Mouse (Mus musculus): ENCODE data around the gene Crybg2. TPM values are rescaled to one million over a fixed set of nuclear protein-coding genes. Genes with fewer than 3 reads are reported as not detected.

The Crybg2 gene
- total and polyA plus RNA-seq, 3 experiments = 0.65 to 2.3 TPM; not detected in 1

DNA sequence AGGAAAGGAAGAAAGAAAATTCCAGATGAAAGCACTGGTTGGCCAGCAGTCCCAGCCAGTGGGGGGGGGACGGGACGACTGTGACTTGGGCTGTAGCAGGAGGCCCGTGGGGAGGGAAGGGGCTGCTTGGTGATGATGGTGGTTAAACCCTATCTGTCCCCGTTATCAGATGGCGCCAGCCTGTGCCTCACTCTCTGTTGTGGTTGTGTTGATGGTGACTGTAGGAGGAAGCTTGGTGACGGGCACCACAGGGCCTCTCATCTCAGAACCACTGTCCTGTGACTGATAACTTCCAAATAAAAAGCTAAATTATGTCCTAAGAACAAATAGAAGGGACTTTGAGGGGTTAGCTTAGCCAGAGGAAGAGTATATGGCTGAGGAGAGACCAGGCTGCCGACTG is 45.5 kb downstream of the Crybg2 start:
- DNase-seq (ENCODE audit: low read depth, low spot score) = peak; percentile 86
- Histone ChIP-seq H3K27ac (ENCODE audit: control insufficient read depth, low read depth, low read length) (peak overlapping the region; percentile 90), H3K9ac (ENCODE audit: control insufficient read depth, low read depth, low read length, poor library complexity, severe bottlenecking) (peak overlapping the region; percentile 37), H3K4me1 (ENCODE audit: control insufficient read depth in 1 of 2, insufficient read depth in 2 of 2, low read length in 2 of 2) (peaks cover 16 to 44% of the 10 kb centered on the region in 2 experiments), H3K27me3 (ENCODE audit: control insufficient read depth in 1 of 2, insufficient read depth in 2 of 2, low read length in 2 of 2) (no peaks in the 10 kb centered on the region), H3K79me2 (ENCODE audit: control insufficient read depth, insufficient read depth, low read length, poor library complexity) (no peaks in the 10 kb centered on the region; the same call in 1 of the 2 replicates), H3K4me3 (ENCODE audit: control insufficient read depth in 1 of 2, insufficient read depth in 1 of 2, low read depth in 2 of 2, low read length in 2 of 2) (peak overlapping the region; percentile 11 to 32; a peak in 3 of 4 replicates), H3K9me3 (replicated peaks; ENCODE audit: insufficient read depth, low read length) (no peaks in the 10 kb centered on the region), H3K36me3 (ENCODE audit: control insufficient read depth in 1 of 2, insufficient read depth in 2 of 2, low read length in 2 of 2) (peaks cover 0 to 30% of the 10 kb centered on the region in 2 experiments; a peak in 2 of 4 replicates)
- no peak for TF ChIP-seq NRF1 (IDR thresholded peaks at IDR 0.05; ENCODE audit: insufficient read depth, low read depth, low read length, poor library complexity, severe bottlenecking)
- peak; percentile 89 for TF ChIP-seq TCF12 (IDR thresholded peaks at IDR 0.05; ENCODE audit: low read depth, low read length)
- TF ChIP-seq ZC3H11A (IDR thresholded peaks at IDR 0.05; ENCODE audit: low read depth, low read length) = no peak
- no peak for TF ChIP-seq RAD21 (IDR thresholded peaks at IDR 0.05; ENCODE audit: low read depth, low read length)
- peak; percentile 93 for TF ChIP-seq MAZ (IDR thresholded peaks at IDR 0.05; ENCODE audit: low read depth, low read length)
- no peak for TF ChIP-seq MAFK (IDR thresholded peaks at IDR 0.05; ENCODE audit: borderline replicate concordance, low read depth, low read length)
- no peak for TF ChIP-seq JUND (IDR thresholded peaks at IDR 0.05; ENCODE audit: low read depth, low read length)
- no peak for TF ChIP-seq POLR2AphosphoS2 (IDR thresholded peaks at IDR 0.05; ENCODE audit: low read length)
- TF ChIP-seq RCOR1 (IDR thresholded peaks at IDR 0.05; ENCODE audit: low read depth, low read length) = peak; percentile 72
- TF ChIP-seq GATA1 (IDR thresholded peaks at IDR 0.05; ENCODE audit: low read depth, low read length) = peak; percentile 90
- no peak for TF ChIP-seq KAT2A (conservative IDR thresholded peaks at IDR 0.05; ENCODE audit: low read depth, low read length)
- no peak for TF ChIP-seq ZKSCAN1 (IDR thresholded peaks at IDR 0.05; ENCODE audit: low read depth, low read length)
- TF ChIP-seq USF1 (IDR thresholded peaks at IDR 0.05; ENCODE audit: low read depth, low read length) = no peak
- 0 out of 2 replicates have a peak, but pooled peaks have one; percentile 35 for TF ChIP-seq TBP (IDR thresholded peaks at IDR 0.05; ENCODE audit: low read depth, low read length)
- no peak for TF ChIP-seq GABPA (IDR thresholded peaks at IDR 0.05; ENCODE audit: low read depth, low read length)
- TF ChIP-seq TAL1 (IDR thresholded peaks at IDR 0.05; ENCODE audit: low read length) = peak; percentile 92
- peak; percentile 45; the same call in 1 of the 2 replicates for TF ChIP-seq SIN3A (IDR thresholded peaks at IDR 0.05; ENCODE audit: low read length)
- TF ChIP-seq ELF1 (IDR thresholded peaks at IDR 0.05; ENCODE audit: low read depth, low read length) = no peak
- peak; percentile 64 for TF ChIP-seq ZNF384 (IDR thresholded peaks at IDR 0.05; ENCODE audit: low read depth, low read length)
- no peak for TF ChIP-seq MXI1 (IDR thresholded peaks at IDR 0.05; ENCODE audit: low read depth, low read length)
- TF ChIP-seq EP300 (IDR thresholded peaks at IDR 0.05; ENCODE audit: low read depth in 1 of 2, low read length in 2 of 2) = peak; percentile 79 to 87
- no peak for TF ChIP-seq UBTF (IDR thresholded peaks at IDR 0.05; ENCODE audit: borderline replicate concordance, insufficient read depth, low read depth, low read length)
- no peak for TF ChIP-seq MYC (IDR thresholded peaks at IDR 0.05; ENCODE audit: low read depth, low read length)
- TF ChIP-seq ETS1 (IDR thresholded peaks at IDR 0.05; ENCODE audit: low read depth, low read length) = peak; percentile 77
- no peak for TF ChIP-seq CTCF (IDR thresholded peaks at IDR 0.05 in 2 of 3, conservative IDR thresholded peaks at IDR 0.05 in 1 of 3; ENCODE audit: control insufficient read depth in 1 of 3, insufficient read depth in 1 of 3, low read depth in 2 of 3, low read length in 3 of 3, poor library complexity in 1 of 3, severe bottlenecking in 1 of 3)
- TF ChIP-seq SMC3 (IDR thresholded peaks at IDR 0.05; ENCODE audit: low read depth, low read length) = no peak
- TF ChIP-seq POLR2A (IDR thresholded peaks at IDR 0.05; ENCODE audit: control insufficient read depth in 1 of 2, insufficient read depth in 1 of 2, low read depth in 1 of 2, low read length in 2 of 2, poor library complexity in 1 of 2) = no peak
- no peak for TF ChIP-seq MAX (IDR thresholded peaks at IDR 0.05; ENCODE audit: low read length)
- TF ChIP-seq MYB (IDR thresholded peaks at IDR 0.05; ENCODE audit: low read depth, low read length) = no peak
- TF ChIP-seq USF2 (IDR thresholded peaks at IDR 0.05; ENCODE audit: borderline replicate concordance in 1 of 2, insufficient read depth in 1 of 2, low read depth in 1 of 2, low read length in 2 of 2) = no peak
- TF ChIP-seq E2F4 (IDR thresholded peaks at IDR 0.05; ENCODE audit: borderline replicate concordance, low read depth, low read length) = no peak
- TF ChIP-seq BHLHE40 (IDR thresholded peaks at IDR 0.05; ENCODE audit: borderline replicate concordance, low read depth, low read length) = peak; percentile 47; the same call in 1 of the 2 replicates
- TF ChIP-seq POLR2AphosphoS5 (IDR thresholded peaks at IDR 0.05; ENCODE audit: borderline replicate concordance, low read depth, low read length) = no peak
- no peak for TF ChIP-seq CHD2 (IDR thresholded peaks at IDR 0.05; ENCODE audit: low read length)
- TF ChIP-seq ZMIZ1 (IDR thresholded peaks at IDR 0.05; ENCODE audit: low read depth, low read length) = no peak
- TF ChIP-seq NELFE (IDR thresholded peaks at IDR 0.05; ENCODE audit: low read depth, low read length) = no peak
- TF ChIP-seq HCFC1 (IDR thresholded peaks at IDR 0.05; ENCODE audit: low read depth, low read length) = no peak
- no peak for TF ChIP-seq CHD1 (IDR thresholded peaks at IDR 0.05; ENCODE audit: low read depth, low read length)

All from MEL (cell line).